Mouse (Mus musculus) ES-E14 (cell line): Measurements from ENCODE around the gene Arpc1b. TPM values are rescaled to one million over a fixed set of nuclear protein-coding genes. Genes with fewer than 3 reads are reported as not detected.
"Not testable (repeated sequence)": the region's sequence is repeated elsewhere in the genome, so short reads cannot be mapped to it uniquely, and the experiment has no call there.

Source experiments
- DNase-seq: peaks from one replicate; pipeline ENCODE4 v3.0.0-alpha.2; 2013; ENCODE audit warnings: low read depth, low spot score
- H3K27ac ChIP-seq: 2 replicates; pipeline ENCODE4 v1.5.1; 2012; ENCODE audit warnings: low read depth, mild to moderate bottlenecking, low read length, moderate library complexity, mixed read lengths; ENCODE audit not compliant: poor library complexity, insufficient read depth, severe bottlenecking
- H3K36me3 ChIP-seq: 2 replicates; pipeline ENCODE4 v1.6.1; 2012; ENCODE audit warnings: mild to moderate bottlenecking, low read length, moderate library complexity, mixed read lengths; ENCODE audit not compliant: control insufficient read depth, poor library complexity, insufficient read depth, severe bottlenecking
- H3K4me1 ChIP-seq, 2 experiments: fragments of 150-350 bp in 1 of 2; sonication (generic) in 1 of 2; 2 replicates each; pipeline ENCODE4 v1.6.1; 2012; ENCODE audit warnings: low read length in 2 of 2, mild to moderate bottlenecking in 1 of 2, mixed read lengths in 1 of 2; ENCODE audit not compliant: control insufficient read depth in 2 of 2, insufficient read depth in 2 of 2, poor library complexity in 1 of 2
- H3K4me3 ChIP-seq, 2 experiments: fragments of 150-350 bp in 1 of 2; sonication (generic) in 1 of 2; 2 replicates each; pipeline ENCODE4 v1.5.1; 2012; ENCODE audit warnings: low read length in 2 of 2, low read depth in 1 of 2, mild to moderate bottlenecking in 1 of 2, mixed read lengths in 1 of 2; ENCODE audit not compliant: insufficient read depth in 1 of 2, poor library complexity in 1 of 2, severe bottlenecking in 1 of 2
- H3K9ac ChIP-seq: 2 replicates; pipeline ENCODE4 v1.6.1; 2012; ENCODE audit warnings: low read depth, mild to moderate bottlenecking, low read length, mixed read lengths; ENCODE audit not compliant: poor library complexity, insufficient read depth, severe bottlenecking
- H3K9me3 ChIP-seq: fragments of 150-350 bp; sonication (generic); 2 replicates; pipeline ENCODE4 v1.6.1; 2012; ENCODE audit warnings: low read depth, mild to moderate bottlenecking, low read length; ENCODE audit not compliant: control insufficient read depth, insufficient read depth
- CHD2 ChIP-seq: IDR thresholded peaks from 2 replicates; pipeline ENCODE4 v1.6.1; 2014; ENCODE audit warnings: mild to moderate bottlenecking, low read depth, low read length, inconsistent platforms
- HCFC1 ChIP-seq: IDR thresholded peaks from 2 replicates; pipeline ENCODE4 v1.6.1; 2012; ENCODE audit warnings: low read length, inconsistent platforms, borderline replicate concordance; ENCODE audit not compliant: insufficient read depth
- MAFK ChIP-seq: IDR thresholded peaks from 2 replicates; pipeline ENCODE4 v1.6.1; 2014; ENCODE audit warnings: mild to moderate bottlenecking, low read depth, low read length, inconsistent platforms; ENCODE audit not compliant: insufficient read depth
- ZC3H11A ChIP-seq: IDR thresholded peaks from 2 replicates; pipeline ENCODE4 v1.6.1; 2012; ENCODE audit warnings: low read depth, mild to moderate bottlenecking, inconsistent platforms, low read length, borderline replicate concordance
- ZNF384 ChIP-seq: IDR thresholded peaks from 2 replicates; pipeline ENCODE4 v1.6.1; 2012; ENCODE audit warnings: low read depth, low read length, inconsistent platforms
- in situ Hi-C, 2 experiments: fragments of 600-800 bp; cut with MboI; formaldehyde crosslinking; loops; one replicate each; pipeline ENCODE4 v1.15.1; 2025; ENCODE audit warnings: low sequenced_read_pairs in 2 of 2, inconsistent platforms in 1 of 2; ENCODE audit not compliant: unreplicated experiment in 2 of 2
- total RNA-seq: library from RNA; depleted of rRNA; stranded (reverse); fragments of 300-350 nt; gene quantifications from 2 replicates; pipeline ENCODE4 v1.2.3, GENCODE M21; 2012

Gene Arpc1b
- total RNA-seq, 1 experiment: 249 TPM

GRCm38 (mm10) chr5:145126580-145126979 is 12.6 kb downstream of the Arpc1b start:
- H3K9me3 ChIP-seq: no peaks in the 10 kb centered on the region
- H3K36me3 ChIP-seq: peaks cover 69% of the 10 kb centered on the region
- DNase-seq: no peak
- H3K4me1 ChIP-seq: no peaks in the 10 kb centered on the region; a peak in 1 of 4 replicates
- no peak overlapping the region for H3K4me3 ChIP-seq
- in situ Hi-C loops: no loop called here
- H3K27ac ChIP-seq: no peak overlapping the region
- TF ChIP-seq ZNF384 (no peak), ZC3H11A (no peak), MAFK (no peak), CHD2 (no peak), HCFC1 (no peak)
- H3K9ac ChIP-seq: no peak overlapping the region

GRCm38 (mm10) chr5:145129124-145129523 is 15.1 kb downstream of the Arpc1b start:
- TF ChIP-seq CHD2 (no peak), ZC3H11A (no peak), MAFK (no peak), HCFC1 (no peak), ZNF384 (no peak)
- Histone ChIP-seq H3K9me3 (no peaks in the 10 kb centered on the region), H3K36me3 (peaks cover 79% of the 10 kb centered on the region), H3K27ac (no peak overlapping the region), H3K9ac (no peak overlapping the region), H3K4me1 (peaks cover 0 to 4% of the 10 kb centered on the region in 2 experiments; a peak in 1 of 4 replicates), H3K4me3 (no peak overlapping the region)
- in situ Hi-C loops: no loop called here
- DNase-seq: no peak

GRCm38 (mm10) chr5:145129773-145130172 is 15.8 kb downstream of the Arpc1b start:
- H3K4me3 ChIP-seq, DNase-seq, H3K9ac ChIP-seq, H3K4me1 ChIP-seq, in situ Hi-C loops, H3K9me3 ChIP-seq, H3K27ac ChIP-seq: not testable (repeated sequence)
- H3K36me3 ChIP-seq: peaks cover 79% of the 10 kb centered on the region

GRCm38 (mm10) chr5:145130191-145130590 is 16.2 kb downstream of the Arpc1b start:
- TF ChIP-seq ZNF384: no peak
- no peak for TF ChIP-seq HCFC1
- TF ChIP-seq MAFK: no peak
- no peak for TF ChIP-seq ZC3H11A
- TF ChIP-seq CHD2: no peak
- in situ Hi-C loops: no loop called here
- DNase-seq: no peak

GRCm38 (mm10) chr5:145130995-145131394 is 17.0 kb downstream of the Arpc1b start:
- H3K36me3 ChIP-seq: peaks cover 76% of the 10 kb centered on the region
- in situ Hi-C loops: no loop called here
- TF ChIP-seq MAFK (no peak), HCFC1 (no peak), CHD2 (no peak), ZC3H11A (no peak), ZNF384 (no peak)
- H3K9me3 ChIP-seq: no peaks in the 10 kb centered on the region
- no peak overlapping the region for H3K27ac ChIP-seq
- H3K4me1 ChIP-seq: peaks cover 0 to 4% of the 10 kb centered on the region in 2 experiments; a peak in 1 of 4 replicates
- DNase-seq: no peak
- no peak overlapping the region for H3K9ac ChIP-seq
- no peak overlapping the region for H3K4me3 ChIP-seq

More at GRCm38 (mm10) chr5:145130191-145130590, 16.2 kb downstream of the Arpc1b start:
- H3K4me1 ChIP-seq: peaks cover 0 to 4% of the 10 kb centered on the region in 2 experiments; a peak in 1 of 4 replicates
- H3K9ac ChIP-seq: no peak overlapping the region
- H3K9me3 ChIP-seq: no peaks in the 10 kb centered on the region
- H3K36me3 ChIP-seq: peaks cover 77% of the 10 kb centered on the region
- H3K4me3 ChIP-seq: no peak overlapping the region
- no peak overlapping the region for H3K27ac ChIP-seq

GRCm38 (mm10) chr5:145133275-145133674 is 19.3 kb downstream of the Arpc1b start:
- H3K36me3 ChIP-seq: peaks cover 71% of the 10 kb centered on the region
- H3K9ac ChIP-seq, H3K4me1 ChIP-seq, DNase-seq, H3K27ac ChIP-seq, H3K9me3 ChIP-seq, H3K4me3 ChIP-seq, in situ Hi-C loops: not testable (repeated sequence)
